Mouse (Mus musculus): ENCODE measurements around the gene Cfap52. TPM values are rescaled to one million over a fixed set of nuclear protein-coding genes. Genes with fewer than 3 reads are reported as not detected.

Gene Cfap52
- polyA plus RNA-seq (2014; fragmentation: Nextera tagmentation; extraction: Ambion mirVana): 0.33 TPM in 1 of 2 replicates, not detected in the other

DNA sequence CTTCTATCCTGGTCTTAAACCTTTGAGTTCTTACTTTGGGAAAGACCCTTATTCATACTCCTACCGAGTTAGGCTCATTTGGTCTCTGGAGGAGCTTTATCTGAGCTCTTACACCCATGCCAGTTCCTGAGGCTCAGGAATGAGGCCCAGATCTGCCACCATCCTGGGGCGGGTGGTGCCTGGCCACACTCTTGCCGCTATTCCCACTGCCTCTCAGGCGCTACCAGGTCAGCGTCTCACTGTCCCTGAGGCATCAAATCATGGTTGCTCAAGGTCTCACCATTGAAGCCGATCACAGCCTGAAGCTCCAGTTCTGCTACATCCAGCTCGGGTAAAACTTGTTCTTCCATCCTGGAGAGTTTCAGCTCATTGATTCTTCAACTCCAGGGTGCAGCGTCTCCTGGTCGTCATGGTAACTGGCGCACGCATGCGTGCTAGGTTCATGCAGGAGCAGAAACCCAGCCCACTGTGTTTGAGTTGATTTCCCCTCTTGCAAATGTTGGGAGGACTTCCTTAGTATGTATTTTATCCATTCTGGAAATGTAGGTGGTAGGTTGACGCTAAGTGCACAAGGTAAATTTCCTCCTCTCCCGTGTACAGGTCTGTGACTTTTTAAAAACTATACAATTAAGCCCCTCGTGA lies at the start of gene Cfap52:
Cfap52 (minus strand) TSS at position 410 of the 642 bp plus-strand sequence.
- no peaks in the 10 kb centered on the region for H3K9me3 ChIP-seq (replicated peaks; ENCODE audit: control insufficient read depth, low read length)
- no peaks in the 10 kb centered on the region for H3K27me3 ChIP-seq (ENCODE audit: control insufficient read depth, insufficient read depth, low read length)
- no peaks in the 10 kb centered on the region for H3K4me1 ChIP-seq (ENCODE audit: control insufficient read depth, insufficient read depth, low read length)
- 8% methylated on average over 15 of the region's 15 CpGs for WGBS
- DNase-seq (ENCODE audit: low spot score) (peak; percentile 86), ATAC-seq (replicated peaks; ENCODE audit: insufficient number of reproducible peaks, low FRiP score, low TSS enrichment, low read depth) (0 out of 2 replicates have a peak, but pooled peaks have one; percentile 42)
- H3K9ac ChIP-seq (replicated peaks; ENCODE audit: low read length): peak within 1 kb of the TSS; percentile 69
- no peaks in the 10 kb centered on the region for H3K36me3 ChIP-seq (replicated peaks; ENCODE audit: control insufficient read depth, insufficient read depth, low read depth, low read length)
- H3K27ac ChIP-seq (replicated peaks; ENCODE audit: low read depth, low read length): no peak within 1 kb of the TSS
- peak within 1 kb of the TSS; percentile 59 for H3K4me3 ChIP-seq (ENCODE audit: low read depth, low read length)
- H3K4me2 ChIP-seq (ENCODE audit: low read depth, low read length): peak within 1 kb of the TSS; percentile 74

GRCm38 (mm10) chr11:68012207-68012606 lies 46.8 kb upstream of the Cfap52 start:
- H3K36me3 ChIP-seq (replicated peaks; ENCODE audit: control insufficient read depth, insufficient read depth, low read depth, low read length): no peaks in the 10 kb centered on the region
- 76% methylated on average over 7 of the region's 7 CpGs for WGBS
- DNase-seq (ENCODE audit: low spot score) (no peak), ATAC-seq (replicated peaks; ENCODE audit: insufficient number of reproducible peaks, low FRiP score, low TSS enrichment, low read depth) (no peak)
- H3K4me2 ChIP-seq (ENCODE audit: low read depth, low read length): no peak overlapping the region
- no peak overlapping the region for H3K27ac ChIP-seq (replicated peaks; ENCODE audit: low read depth, low read length)
- no peak overlapping the region for H3K9ac ChIP-seq (replicated peaks; ENCODE audit: low read length)
- no peaks in the 10 kb centered on the region for H3K9me3 ChIP-seq (replicated peaks; ENCODE audit: control insufficient read depth, low read length)
- H3K27me3 ChIP-seq (ENCODE audit: control insufficient read depth, insufficient read depth, low read length): no peaks in the 10 kb centered on the region
- no peak overlapping the region for H3K4me3 ChIP-seq (ENCODE audit: low read depth, low read length)
- no peaks in the 10 kb centered on the region for H3K4me1 ChIP-seq (ENCODE audit: control insufficient read depth, insufficient read depth, low read length)

- Histone ChIP-seq H3K9ac (replicated peaks; ENCODE audit: low read length) (no peak overlapping the region), H3K4me1 (ENCODE audit: control insufficient read depth, insufficient read depth, low read length) (no peaks in the 10 kb centered on the region), H3K4me2 (ENCODE audit: low read depth, low read length) (no peak overlapping the region), H3K4me3 (ENCODE audit: low read depth, low read length) (no peak overlapping the region), H3K27ac (replicated peaks; ENCODE audit: low read depth, low read length) (no peak overlapping the region), H3K27me3 (ENCODE audit: control insufficient read depth, insufficient read depth, low read length) (no peaks in the 10 kb centered on the region), H3K9me3 (replicated peaks; ENCODE audit: control insufficient read depth, low read length) (no peaks in the 10 kb centered on the region), H3K36me3 (replicated peaks; ENCODE audit: control insufficient read depth, insufficient read depth, low read depth, low read length) (no peaks in the 10 kb centered on the region)
- ATAC-seq (replicated peaks; ENCODE audit: insufficient number of reproducible peaks, low FRiP score, low TSS enrichment, low read depth) (no peak), DNase-seq (ENCODE audit: low spot score) (no peak)
- 69% methylated on average over 5 of the region's 5 CpGs for WGBS
These were observed 43.9 kb upstream of the Cfap52 start for GRCm38 (mm10) chr11:68009377-68009776.

DNA sequence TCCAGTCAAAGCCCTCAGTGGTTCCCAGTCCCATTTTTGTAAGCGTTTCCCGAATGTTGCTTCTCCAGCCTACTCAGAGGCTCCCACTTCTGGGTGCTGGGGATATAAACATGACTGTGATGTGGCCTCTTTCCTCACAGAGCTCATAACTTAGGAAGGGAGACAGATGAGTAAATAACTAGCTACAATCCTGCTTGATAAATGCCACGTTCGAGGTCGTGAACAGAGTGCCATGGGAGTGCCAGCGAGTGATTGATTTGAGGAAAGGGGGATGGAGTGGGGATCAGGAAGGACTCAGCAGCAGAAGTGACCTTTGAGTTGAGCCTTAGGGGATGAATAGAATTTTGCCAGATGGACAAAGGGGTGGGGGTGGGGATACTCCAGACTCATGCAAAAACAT lies 42.2 kb upstream of the Cfap52 start:
- Histone ChIP-seq H3K9ac (replicated peaks; ENCODE audit: low read length) (no peak overlapping the region), H3K4me2 (ENCODE audit: low read depth, low read length) (no peak overlapping the region), H3K9me3 (replicated peaks; ENCODE audit: control insufficient read depth, low read length) (no peaks in the 10 kb centered on the region), H3K36me3 (replicated peaks; ENCODE audit: control insufficient read depth, insufficient read depth, low read depth, low read length) (no peaks in the 10 kb centered on the region), H3K27ac (replicated peaks; ENCODE audit: low read depth, low read length) (no peak overlapping the region), H3K4me3 (ENCODE audit: low read depth, low read length) (no peak overlapping the region), H3K4me1 (ENCODE audit: control insufficient read depth, insufficient read depth, low read length) (no peaks in the 10 kb centered on the region), H3K27me3 (ENCODE audit: control insufficient read depth, insufficient read depth, low read length) (no peaks in the 10 kb centered on the region)
- ATAC-seq (replicated peaks; ENCODE audit: insufficient number of reproducible peaks, low FRiP score, low TSS enrichment, low read depth): no peak
- WGBS: 41% methylated on average over 6 of the region's 6 CpGs
- DNase-seq (ENCODE audit: low spot score): no peak

DNA sequence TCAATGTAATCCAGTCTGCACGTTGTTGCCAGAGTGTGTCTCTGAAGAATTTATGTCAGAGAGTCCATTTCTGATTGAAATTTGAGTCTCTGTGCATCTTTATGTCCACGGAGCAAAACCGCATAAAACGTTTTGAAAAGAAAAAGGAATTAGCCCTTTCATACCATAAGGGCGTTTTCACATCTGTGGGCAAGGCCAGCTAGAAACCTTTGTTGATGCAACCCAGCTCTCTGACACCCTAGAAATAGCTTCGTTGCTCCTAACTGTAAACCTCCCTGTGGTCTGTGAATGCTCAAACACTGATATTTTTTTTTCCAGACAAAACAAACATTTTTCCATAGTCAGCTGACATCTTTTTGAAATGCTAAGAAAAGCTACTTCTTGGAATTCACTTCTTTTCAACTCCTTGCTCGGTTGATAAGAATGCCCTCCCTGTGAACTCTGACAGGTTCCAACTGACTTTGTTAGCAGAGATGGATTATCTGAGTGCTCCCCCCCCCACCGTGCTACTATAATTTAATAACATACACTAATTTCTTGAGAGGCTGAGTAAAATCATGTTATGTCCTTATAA lies 40.9 kb upstream of the Cfap52 start:
- Histone ChIP-seq H3K4me3 (ENCODE audit: low read depth, low read length) (no peak overlapping the region), H3K27me3 (ENCODE audit: control insufficient read depth, insufficient read depth, low read length) (no peaks in the 10 kb centered on the region), H3K9ac (replicated peaks; ENCODE audit: low read length) (no peak overlapping the region), H3K9me3 (replicated peaks; ENCODE audit: control insufficient read depth, low read length) (no peaks in the 10 kb centered on the region), H3K4me1 (ENCODE audit: control insufficient read depth, insufficient read depth, low read length) (no peaks in the 10 kb centered on the region), H3K4me2 (ENCODE audit: low read depth, low read length) (no peak overlapping the region), H3K27ac (replicated peaks; ENCODE audit: low read depth, low read length) (no peak overlapping the region), H3K36me3 (replicated peaks; ENCODE audit: control insufficient read depth, insufficient read depth, low read depth, low read length) (no peaks in the 10 kb centered on the region)
- ATAC-seq (replicated peaks; ENCODE audit: insufficient number of reproducible peaks, low FRiP score, low TSS enrichment, low read depth) (no peak), DNase-seq (ENCODE audit: low spot score) (peak; percentile 25)
- 36% methylated on average over 8 of the region's 8 CpGs for WGBS

GRCm38 (mm10) chr11:68004191-68004590 lies 38.7 kb upstream of the Cfap52 start:
- Histone ChIP-seq H3K4me3 (ENCODE audit: low read depth, low read length) (no peak overlapping the region), H3K4me2 (ENCODE audit: low read depth, low read length) (no peak overlapping the region), H3K9ac (replicated peaks; ENCODE audit: low read length) (no peak overlapping the region), H3K27me3 (ENCODE audit: control insufficient read depth, insufficient read depth, low read length) (no peaks in the 10 kb centered on the region), H3K27ac (replicated peaks; ENCODE audit: low read depth, low read length) (no peak overlapping the region), H3K4me1 (ENCODE audit: control insufficient read depth, insufficient read depth, low read length) (no peaks in the 10 kb centered on the region), H3K9me3 (replicated peaks; ENCODE audit: control insufficient read depth, low read length) (no peaks in the 10 kb centered on the region), H3K36me3 (replicated peaks; ENCODE audit: control insufficient read depth, insufficient read depth, low read depth, low read length) (no peaks in the 10 kb centered on the region)
- 19% methylated on average over 6 of the region's 6 CpGs for WGBS
- ATAC-seq (replicated peaks; ENCODE audit: insufficient number of reproducible peaks, low FRiP score, low TSS enrichment, low read depth): no peak
- peak; percentile 80 for DNase-seq (ENCODE audit: low spot score)

GRCm38 (mm10) chr11:67999629-68000028 lies 34.2 kb upstream of the Cfap52 start:
- Histone ChIP-seq H3K27ac (replicated peaks; ENCODE audit: low read depth, low read length) (no peak overlapping the region), H3K4me1 (ENCODE audit: control insufficient read depth, insufficient read depth, low read length) (no peaks in the 10 kb centered on the region), H3K36me3 (replicated peaks; ENCODE audit: control insufficient read depth, insufficient read depth, low read depth, low read length) (no peaks in the 10 kb centered on the region), H3K9ac (replicated peaks; ENCODE audit: low read length) (no peak overlapping the region), H3K4me2 (ENCODE audit: low read depth, low read length) (no peak overlapping the region), H3K4me3 (ENCODE audit: low read depth, low read length) (no peak overlapping the region), H3K27me3 (ENCODE audit: control insufficient read depth, insufficient read depth, low read length) (no peaks in the 10 kb centered on the region), H3K9me3 (replicated peaks; ENCODE audit: control insufficient read depth, low read length) (no peaks in the 10 kb centered on the region)
- DNase-seq (ENCODE audit: low spot score) (peak; percentile 35), ATAC-seq (replicated peaks; ENCODE audit: insufficient number of reproducible peaks, low FRiP score, low TSS enrichment, low read depth) (no peak)
- WGBS: 73% methylated on average over 5 of the region's 5 CpGs

DNA sequence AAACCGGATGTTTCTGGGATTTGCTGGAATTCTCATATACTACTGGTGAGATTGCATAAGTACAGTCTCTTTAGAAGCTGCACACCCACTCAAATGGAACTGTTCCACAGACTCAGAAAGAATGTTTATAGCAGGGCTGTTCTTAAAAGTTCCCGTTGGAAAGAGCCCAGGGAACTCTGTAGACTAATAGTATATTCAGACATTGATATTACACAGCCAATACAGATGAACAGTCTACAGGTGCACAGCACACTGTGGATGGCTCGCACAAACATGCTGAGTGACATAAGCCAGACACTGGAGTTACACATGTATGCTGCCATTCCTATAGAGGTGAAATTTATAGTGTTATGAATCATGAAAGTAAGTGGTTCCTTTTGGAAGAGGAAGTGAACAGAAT lies 33.5 kb upstream of the Cfap52 start:
- H3K27ac ChIP-seq (replicated peaks; ENCODE audit: low read depth, low read length): no peak overlapping the region
- no peaks in the 10 kb centered on the region for H3K4me1 ChIP-seq (ENCODE audit: control insufficient read depth, insufficient read depth, low read length)
- H3K4me3 ChIP-seq (ENCODE audit: low read depth, low read length): no peak overlapping the region
- H3K9me3 ChIP-seq (replicated peaks; ENCODE audit: control insufficient read depth, low read length): no peaks in the 10 kb centered on the region
- ATAC-seq (replicated peaks; ENCODE audit: insufficient number of reproducible peaks, low FRiP score, low TSS enrichment, low read depth) (no peak), DNase-seq (ENCODE audit: low spot score) (no peak)
- WGBS: 91% methylated on average over 3 of the region's 3 CpGs
- no peaks in the 10 kb centered on the region for H3K27me3 ChIP-seq (ENCODE audit: control insufficient read depth, insufficient read depth, low read length)
- no peak overlapping the region for H3K9ac ChIP-seq (replicated peaks; ENCODE audit: low read length)
- H3K36me3 ChIP-seq (replicated peaks; ENCODE audit: control insufficient read depth, insufficient read depth, low read depth, low read length): no peaks in the 10 kb centered on the region
- H3K4me2 ChIP-seq (ENCODE audit: low read depth, low read length): no peak overlapping the region

Measured in embryonic facial prominence, embryonic 11.5 days (tissue).